Mouse (Mus musculus) cortical plate, adult 2 months (tissue): ENCODE measurements around the gene Myo1f. TPM values are rescaled to one million over a fixed set of nuclear protein-coding genes. Genes with fewer than 3 reads are reported as not detected.

Source experiments
- H3K27ac ChIP-seq: fragments of 200-500 bp; 2 replicates; pipeline ENCODE4 v1.5.1; 2012; ENCODE audit warnings: low read length, control low read depth, inconsistent platforms; ENCODE audit not compliant: insufficient read depth
- H3K4me1 ChIP-seq: fragments of 200-500 bp; 2 replicates; pipeline ENCODE4 v1.6.1; 2011; ENCODE audit warnings: low read length; ENCODE audit not compliant: control insufficient read depth, insufficient read depth
- H3K4me3 ChIP-seq: fragments of 200-500 bp; 2 replicates; pipeline ENCODE4 v1.5.1; 2011; ENCODE audit warnings: mild to moderate bottlenecking, low read length, control low read depth; ENCODE audit not compliant: insufficient read depth
- CTCF ChIP-seq: fragments of 200-500 bp; IDR thresholded peaks from 2 replicates; pipeline ENCODE4 v1.5.1; 2011; ENCODE audit warnings: mild to moderate bottlenecking, control low read depth, low read length; ENCODE audit not compliant: insufficient read depth; ENCODE audit errors: extremely low read depth
- POLR2A ChIP-seq: fragments of 200-500 bp; IDR thresholded peaks from 2 replicates; pipeline ENCODE4 v1.6.1; 2011; ENCODE audit warnings: mild to moderate bottlenecking, low read length, control low read depth; ENCODE audit not compliant: insufficient read depth; ENCODE audit errors: extremely low read depth
- polyA plus RNA-seq: library from polyadenylated mRNA; depleted of rRNA; stranded (reverse); fragments of >200 nt; gene quantifications from 2 replicates; pipeline ENCODE4 v1.2.3, GENCODE M21; 2012

The Myo1f gene
- polyA plus RNA-seq, 1 experiment = 2.4 TPM

DNA sequence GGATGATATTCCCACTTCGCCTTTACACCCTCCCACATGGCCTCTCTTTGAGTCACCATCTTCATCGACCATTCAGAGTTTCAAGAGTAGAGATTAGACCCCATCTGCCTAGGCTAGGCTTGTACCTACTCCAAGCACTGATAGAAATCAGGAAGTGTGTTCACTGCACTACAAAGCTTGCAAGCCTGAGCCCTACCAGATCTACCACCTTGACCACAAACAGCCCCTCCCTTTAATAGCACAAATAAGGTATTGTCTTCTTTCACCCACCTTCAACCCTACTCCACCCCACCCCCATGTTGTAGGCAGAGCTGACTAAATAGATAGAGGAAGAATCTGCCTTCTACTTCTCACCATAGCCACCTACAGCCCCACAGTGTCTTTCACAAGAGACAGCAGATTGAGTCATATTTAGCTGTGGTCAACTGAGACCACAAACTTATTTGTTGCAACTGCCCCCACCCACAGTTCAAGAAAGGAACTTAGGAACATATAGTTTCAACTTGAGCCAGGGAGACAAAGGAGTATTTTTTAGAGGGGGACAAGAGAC, 8.1 kb downstream of the Myo1f start:
- TF ChIP-seq POLR2A (no peak), CTCF (no peak)
- no peak overlapping the region; the same call in 1 of the 2 replicates for H3K27ac ChIP-seq
- no peaks in the 10 kb centered on the region for H3K4me1 ChIP-seq
- H3K4me3 ChIP-seq = no peak overlapping the region

DNA sequence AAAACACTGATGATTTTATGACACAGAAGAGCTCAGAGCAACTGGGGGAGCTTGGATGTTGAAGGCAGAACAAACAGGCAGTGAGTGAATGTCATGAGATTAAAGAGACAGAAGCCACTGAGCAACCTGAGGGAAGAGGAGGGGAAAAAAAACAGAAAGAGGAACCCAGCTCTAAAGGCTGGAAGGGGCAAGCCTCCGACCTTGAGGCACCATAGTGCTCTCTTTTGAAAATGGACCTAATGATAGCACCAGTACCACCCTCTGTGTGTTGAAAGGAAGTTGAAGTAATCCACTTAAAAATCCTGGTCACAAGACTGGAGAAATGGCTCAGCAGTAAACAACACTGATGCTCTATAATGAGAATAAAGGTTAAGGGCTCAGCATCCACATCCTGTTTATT, 9.1 kb downstream of the Myo1f start:
- Histone ChIP-seq H3K4me3 (no peak overlapping the region), H3K4me1 (no peaks in the 10 kb centered on the region), H3K27ac (no peak overlapping the region)
- TF ChIP-seq CTCF (no peak), POLR2A (no peak)

DNA sequence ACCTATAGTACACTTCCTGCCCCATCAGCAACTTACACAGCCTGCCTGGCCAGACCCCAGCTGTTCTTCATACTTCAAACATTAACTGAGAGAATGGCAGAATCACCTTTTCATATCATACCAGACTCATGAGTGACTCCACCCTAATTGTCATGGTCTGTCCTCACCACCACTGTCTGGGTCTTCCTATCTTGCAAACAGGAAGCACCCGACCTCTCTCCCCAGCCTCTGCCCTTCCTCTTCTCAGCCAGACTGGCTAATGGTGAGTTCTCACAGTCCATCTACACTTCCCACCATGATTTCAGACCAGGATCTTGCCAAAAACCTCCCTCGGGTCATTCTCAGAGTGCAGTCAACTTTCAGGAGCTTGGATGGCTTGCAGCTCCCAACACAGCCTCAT, 10.7 kb downstream of the Myo1f start:
- no peak overlapping the region for H3K4me3 ChIP-seq
- H3K4me1 ChIP-seq = no peaks in the 10 kb centered on the region
- no peak overlapping the region for H3K27ac ChIP-seq
- TF ChIP-seq POLR2A = no peak
- TF ChIP-seq CTCF = no peak

DNA sequence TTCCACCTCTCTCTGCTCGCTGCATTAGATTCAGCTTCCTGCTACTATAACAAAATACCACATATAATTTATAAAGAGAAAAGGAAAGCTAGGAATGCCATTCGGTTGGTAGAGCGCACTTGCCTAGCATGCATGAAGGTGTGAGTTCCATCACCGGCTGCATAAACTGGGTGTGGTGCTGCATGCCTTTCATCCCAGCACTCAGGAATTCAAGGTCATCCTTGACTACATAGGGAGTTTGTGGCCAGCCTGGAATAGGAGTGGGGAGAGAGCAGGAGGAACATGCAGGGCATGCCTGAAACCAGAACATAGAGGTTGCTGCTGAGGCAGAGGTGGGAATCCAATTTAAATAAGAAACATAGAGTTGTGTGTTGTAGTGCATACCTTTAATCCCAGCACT, 28.6 kb downstream of the Myo1f start:
- Histone ChIP-seq H3K27ac (no peak overlapping the region), H3K4me1 (no peaks in the 10 kb centered on the region), H3K4me3 (no peak overlapping the region)
- TF ChIP-seq CTCF (no peak), POLR2A (no peak)

DNA sequence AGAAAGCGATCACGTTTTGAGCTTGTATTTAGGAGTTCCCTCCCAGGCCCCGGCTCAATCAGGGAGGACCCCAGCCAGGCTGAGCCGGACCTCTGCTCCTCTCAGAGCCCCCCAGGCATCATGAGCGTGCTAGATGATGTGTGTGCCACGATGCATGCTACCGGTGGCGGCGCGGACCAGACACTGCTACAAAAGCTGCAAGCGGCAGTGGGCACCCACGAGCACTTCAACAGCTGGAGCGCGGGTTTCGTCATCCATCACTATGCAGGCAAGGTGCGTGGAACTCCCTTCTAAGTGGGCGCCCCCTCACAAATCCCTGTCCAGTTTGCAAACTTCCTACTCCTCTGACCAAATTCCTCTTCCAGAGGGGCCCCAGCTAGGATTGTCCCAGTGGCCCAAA, 30.5 kb downstream of the Myo1f start:
- no peak overlapping the region for H3K4me3 ChIP-seq
- no peak overlapping the region for H3K27ac ChIP-seq
- TF ChIP-seq POLR2A (no peak), CTCF (no peak)
- no peaks in the 10 kb centered on the region for H3K4me1 ChIP-seq

DNA sequence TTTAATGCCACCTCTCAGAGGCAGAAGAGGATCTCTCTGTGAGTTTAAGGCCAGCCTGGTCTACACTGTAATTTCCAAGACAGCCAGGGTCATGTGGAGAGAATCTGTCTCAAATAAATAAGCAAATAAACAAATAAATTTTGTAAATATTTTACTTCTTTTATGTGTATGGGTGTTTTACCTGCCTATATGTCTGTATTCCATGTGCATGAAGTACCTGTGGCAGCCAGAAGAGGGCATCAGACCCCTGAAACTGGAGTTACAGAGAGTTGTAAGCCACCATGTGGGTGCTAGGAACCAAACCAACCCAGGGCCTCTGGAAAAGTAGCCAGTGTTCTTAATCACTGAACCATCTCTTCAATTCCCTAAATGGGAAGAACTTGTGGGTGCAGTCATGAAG, 41.8 kb downstream of the Myo1f start:
- no peak overlapping the region for H3K4me3 ChIP-seq
- TF ChIP-seq CTCF (no peak), POLR2A (no peak)
- no peaks in the 10 kb centered on the region for H3K4me1 ChIP-seq
- H3K27ac ChIP-seq = no peak overlapping the region

DNA sequence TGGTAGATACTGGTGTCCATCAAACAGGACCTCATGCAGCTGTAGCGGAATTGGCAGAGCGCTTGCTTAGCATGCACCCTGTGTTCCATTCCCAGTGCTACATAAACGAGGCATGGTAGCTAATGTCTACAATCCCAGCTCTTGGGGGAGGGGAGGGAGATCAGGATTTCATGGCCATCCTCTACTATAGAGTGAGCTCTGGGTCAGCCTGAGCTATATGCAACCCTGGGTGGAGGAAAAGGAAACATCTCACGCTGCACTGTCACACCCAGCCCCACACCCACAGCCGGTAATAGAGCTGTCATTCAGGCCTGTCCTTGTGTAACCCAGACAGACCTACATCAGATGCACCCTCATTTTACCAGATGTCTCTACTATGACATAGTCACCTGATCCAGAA, 43.0 kb downstream of the Myo1f start:
- H3K4me1 ChIP-seq = no peaks in the 10 kb centered on the region
- TF ChIP-seq CTCF = no peak
- no peak for TF ChIP-seq POLR2A
- no peak overlapping the region for H3K27ac ChIP-seq
- no peak overlapping the region for H3K4me3 ChIP-seq

DNA sequence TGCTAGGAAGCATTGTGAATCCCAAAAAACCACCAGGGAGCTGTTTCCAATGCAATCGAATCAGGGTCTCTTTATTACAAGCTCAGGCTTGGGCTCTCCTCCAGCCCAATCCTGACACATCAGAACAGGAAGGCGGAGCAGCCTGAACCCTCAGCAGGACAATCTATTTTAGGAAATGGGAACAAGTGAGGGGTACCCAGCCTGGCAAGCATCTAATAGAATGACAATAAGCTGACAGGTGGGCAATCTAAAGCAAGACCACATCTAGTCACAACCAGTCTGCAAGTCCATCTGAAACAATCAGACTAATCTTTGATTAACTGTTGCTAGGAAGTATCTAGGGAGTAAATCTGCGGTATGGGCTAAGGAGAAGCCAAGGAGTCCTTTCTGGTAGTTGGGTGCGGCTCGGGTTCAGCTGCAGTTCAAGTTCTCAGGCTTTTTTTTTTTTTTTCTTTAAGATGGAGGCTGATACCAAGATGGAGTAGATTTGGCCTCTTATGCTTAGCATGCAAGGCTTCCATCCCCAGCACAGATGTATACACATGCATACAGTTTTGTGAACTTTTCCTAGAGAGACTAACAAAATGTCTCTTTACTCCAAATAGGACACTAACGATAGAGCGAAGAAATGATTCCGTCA, 44.4 kb downstream of the Myo1f start:
- Histone ChIP-seq H3K27ac (no peak overlapping the region), H3K4me1 (no peaks in the 10 kb centered on the region), H3K4me3 (no peak overlapping the region)
- TF ChIP-seq CTCF = no peak
- no peak for TF ChIP-seq POLR2A

DNA sequence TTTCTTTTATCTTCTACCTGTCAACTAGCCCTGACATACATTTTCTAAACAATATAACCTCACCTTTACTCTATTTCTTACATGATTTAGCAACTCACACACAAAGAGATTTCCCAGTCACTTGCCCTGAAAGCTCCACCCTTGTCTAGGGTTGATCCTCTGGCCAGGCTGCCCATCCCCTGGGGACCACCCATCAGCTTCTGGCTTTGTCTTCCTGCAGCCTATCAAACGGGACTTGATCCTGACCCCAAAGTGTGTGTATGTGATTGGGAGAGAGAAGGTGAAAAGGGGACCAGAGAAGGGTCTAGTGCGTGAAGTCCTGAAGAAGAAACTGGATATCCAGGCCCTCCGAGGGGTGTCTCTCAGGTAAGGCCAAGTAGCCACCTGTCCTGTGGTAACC, 45.3 kb downstream of the Myo1f start:
- TF ChIP-seq CTCF (no peak), POLR2A (no peak)
- Histone ChIP-seq H3K4me1 (no peaks in the 10 kb centered on the region), H3K27ac (no peak overlapping the region), H3K4me3 (no peak overlapping the region)

DNA sequence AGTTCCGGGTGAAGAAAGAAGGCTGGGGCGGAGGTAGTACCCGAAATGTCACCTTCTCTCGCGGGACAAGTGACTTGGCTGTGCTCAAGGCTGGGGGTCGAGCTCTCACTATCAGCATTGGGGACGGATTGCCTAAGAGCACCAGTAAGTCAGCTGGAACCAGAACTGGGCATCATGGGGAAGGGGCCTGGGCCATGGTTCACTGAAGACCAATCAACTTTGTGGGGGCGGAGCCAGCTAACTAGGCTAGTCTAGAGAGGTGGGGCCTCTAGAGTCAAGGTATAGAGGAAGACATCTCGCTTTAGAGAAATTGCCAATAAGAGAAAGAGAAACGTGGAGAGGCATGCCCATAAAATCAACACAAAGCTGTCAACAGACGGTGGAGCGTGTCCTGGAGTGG, 46.4 kb downstream of the Myo1f start:
- Histone ChIP-seq H3K4me3 (no peak overlapping the region), H3K27ac (no peak overlapping the region), H3K4me1 (no peaks in the 10 kb centered on the region)
- no peak for TF ChIP-seq CTCF
- no peak for TF ChIP-seq POLR2A

DNA sequence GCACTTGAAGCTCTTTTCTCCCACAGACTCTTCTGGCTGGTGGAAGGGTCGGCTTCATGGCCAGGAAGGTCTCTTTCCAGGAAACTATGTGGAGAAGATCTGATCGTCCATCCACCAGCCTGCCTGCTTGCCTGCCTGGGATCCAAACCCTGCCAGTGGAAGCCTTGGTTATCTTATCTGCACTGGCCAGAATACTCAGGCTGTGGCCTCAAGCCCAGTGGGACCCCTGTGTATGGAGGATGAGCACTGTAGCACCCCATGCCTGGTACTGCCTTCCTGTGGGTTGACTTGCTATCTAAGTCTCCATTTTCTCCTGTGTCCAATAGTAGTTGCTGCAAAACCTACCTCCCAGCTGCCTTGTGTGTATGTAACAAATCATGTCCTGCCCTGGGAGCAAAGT, 51.8 kb downstream of the Myo1f start:
- TF ChIP-seq CTCF (no peak), POLR2A (no peak)
- H3K4me1 ChIP-seq = no peaks in the 10 kb centered on the region
- H3K27ac ChIP-seq = no peak overlapping the region
- no peak overlapping the region for H3K4me3 ChIP-seq
